Mouse (Mus musculus): ENCODE data around the gene Suclg2.

The Suclg2 gene

DNA sequence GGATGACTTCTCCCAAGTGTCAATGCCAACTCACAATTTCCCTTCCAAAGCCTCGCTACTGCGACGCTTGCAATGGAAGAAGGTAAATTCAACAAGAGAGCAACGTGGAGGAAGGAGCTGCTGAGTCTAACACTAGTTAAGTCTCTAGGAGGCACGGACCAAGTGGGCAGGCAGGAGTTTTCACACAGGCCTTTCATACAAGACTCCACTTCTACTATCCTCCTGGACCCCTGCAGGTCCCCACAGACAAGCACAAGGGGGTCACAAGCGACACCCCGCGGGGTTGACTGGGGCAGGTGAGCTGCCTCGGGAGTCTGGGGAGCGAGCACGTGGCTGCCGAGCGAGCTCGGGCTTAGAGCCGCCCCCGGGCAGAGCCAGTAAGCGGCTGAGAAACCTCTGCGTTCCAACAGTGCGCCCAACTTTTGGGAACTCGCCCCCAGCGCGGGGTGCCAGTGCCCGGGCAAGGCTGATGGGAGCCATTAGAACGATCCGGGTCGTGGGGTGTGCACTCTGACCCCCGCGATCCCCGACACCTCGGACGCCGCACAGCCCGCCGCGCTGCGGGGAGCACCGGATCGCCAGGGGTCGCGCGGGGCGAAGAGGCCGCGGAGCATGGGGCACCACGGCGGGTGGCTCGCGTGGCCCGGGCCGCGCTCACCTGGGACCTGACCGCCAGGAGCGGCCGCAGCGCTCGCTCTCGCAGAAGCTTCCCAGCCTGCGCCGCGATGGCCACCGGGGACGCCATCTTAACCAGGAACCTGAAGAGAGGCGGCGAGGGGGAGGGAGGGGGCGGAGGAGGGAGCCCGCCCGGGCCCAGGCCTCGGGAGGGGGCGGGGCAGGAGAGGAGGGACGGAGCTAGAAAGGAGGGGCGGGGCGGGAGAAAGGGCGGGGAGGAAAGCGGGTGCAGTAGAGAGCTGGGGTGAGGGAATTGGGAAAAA, at the start of gene Suclg2:
Gene Suclg2, minus strand, starts transcription at position 770 of the 938 bp plus-strand sequence.
- DNase-seq = peak; percentile 95

DNA sequence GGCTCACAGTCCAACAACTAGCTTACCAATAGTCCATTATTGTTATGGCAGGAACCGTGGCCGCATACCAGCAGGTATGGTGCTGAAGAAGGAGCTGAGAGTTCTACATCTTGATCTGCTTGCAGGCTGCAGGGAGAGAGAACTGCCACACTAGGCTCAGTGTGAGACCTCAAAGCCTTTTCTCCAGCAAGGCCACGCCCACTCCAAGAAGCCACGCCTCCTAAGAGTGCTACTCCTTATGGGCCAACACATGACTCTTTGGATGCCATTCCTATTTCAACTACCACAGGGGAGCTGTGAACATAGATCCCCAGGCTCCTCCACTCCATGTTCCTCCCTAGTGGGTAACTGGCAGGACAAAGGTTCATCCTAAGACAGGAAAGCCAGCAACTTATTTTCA, 48.0 kb upstream of the Suclg2 start:
- DNase-seq = no peak

DNA sequence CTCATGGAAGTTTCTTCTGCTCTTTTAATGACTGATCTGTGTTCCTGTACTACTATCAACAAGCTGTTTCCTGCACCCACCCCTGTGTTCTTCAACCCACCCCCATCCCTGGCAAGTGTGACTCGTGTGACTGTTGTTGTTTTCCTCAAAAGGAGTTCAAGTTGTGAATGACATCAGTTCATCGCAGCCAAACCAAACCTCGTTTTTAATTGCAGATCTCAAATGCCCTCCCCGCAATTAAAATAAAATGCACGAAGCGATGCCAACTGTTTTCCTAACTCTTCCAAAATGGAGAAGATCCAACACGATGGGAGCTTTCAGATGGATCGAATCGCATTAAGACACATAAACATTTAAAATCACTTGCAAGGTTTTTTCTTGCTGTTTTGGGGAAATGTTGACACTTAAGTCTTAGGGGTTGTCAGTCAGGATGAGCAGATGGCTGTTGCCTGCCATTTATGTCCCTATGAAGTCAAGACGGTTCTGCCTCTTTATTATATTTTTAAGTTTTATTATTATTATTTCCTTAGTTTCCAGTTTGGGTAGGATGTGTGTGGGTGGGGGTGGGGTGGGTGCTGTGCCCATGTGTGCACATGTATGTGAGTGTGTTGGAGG, 41.1 kb upstream of the Suclg2 start:
- no peak for DNase-seq

DNA sequence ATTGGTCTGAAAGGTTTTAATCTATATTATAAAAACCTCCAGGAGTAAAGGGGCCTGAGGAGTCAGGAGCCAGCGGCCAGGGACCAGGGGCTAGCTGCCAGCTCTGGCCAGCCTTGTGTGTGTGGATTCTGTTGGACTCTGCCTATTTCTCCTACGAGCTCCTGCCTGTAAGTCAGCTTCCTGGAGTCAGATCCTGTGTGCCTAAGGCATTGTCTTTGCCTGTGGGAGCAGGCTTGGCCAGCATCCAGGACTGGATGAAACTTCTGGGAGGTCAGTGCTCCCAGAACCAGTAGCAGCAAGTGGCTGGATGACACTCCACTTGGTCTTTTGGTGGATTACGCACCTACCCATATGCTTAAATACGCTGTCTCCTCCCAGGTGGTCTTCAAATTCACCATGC, 23.8 kb upstream of the Suclg2 start:
- DNase-seq = no peak

DNA sequence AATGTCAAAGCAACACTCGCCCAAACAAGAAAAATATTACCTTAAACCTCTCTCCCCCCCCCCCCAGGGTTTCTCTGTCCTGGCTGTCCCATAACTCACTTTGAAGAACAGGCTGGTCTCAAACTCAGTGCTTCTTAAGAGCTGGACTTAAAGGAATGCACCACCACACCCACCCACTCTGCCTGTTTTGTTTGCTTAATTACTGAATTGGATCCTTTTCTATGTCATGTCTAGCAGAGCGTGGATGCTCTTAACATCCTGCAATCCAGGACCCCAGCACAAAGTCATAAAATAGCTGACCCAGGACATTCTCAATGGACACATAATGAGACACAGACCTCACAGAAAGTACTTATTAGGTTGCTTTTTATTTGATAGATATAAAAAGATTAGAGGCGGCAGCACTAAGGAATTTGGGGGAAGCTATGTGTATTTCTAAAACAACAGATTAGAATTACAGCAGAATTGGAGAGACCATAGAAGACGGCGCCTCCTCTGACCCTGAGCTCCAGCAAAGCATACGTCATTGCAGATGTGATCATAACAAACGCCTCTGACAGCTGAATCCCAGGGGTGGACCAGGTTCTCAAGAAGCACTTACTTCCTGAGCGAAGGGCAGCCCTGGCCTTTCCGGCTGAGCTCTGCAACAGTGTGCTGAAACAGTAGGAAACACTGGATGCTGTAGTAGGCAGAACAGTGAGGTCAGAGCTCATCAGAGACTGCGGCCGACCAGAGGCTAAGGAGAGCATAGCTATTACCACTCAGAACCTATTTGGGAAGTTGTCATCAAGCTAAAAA, 13.2 kb upstream of the Suclg2 start:
- DNase-seq = peak; percentile 46

DNA sequence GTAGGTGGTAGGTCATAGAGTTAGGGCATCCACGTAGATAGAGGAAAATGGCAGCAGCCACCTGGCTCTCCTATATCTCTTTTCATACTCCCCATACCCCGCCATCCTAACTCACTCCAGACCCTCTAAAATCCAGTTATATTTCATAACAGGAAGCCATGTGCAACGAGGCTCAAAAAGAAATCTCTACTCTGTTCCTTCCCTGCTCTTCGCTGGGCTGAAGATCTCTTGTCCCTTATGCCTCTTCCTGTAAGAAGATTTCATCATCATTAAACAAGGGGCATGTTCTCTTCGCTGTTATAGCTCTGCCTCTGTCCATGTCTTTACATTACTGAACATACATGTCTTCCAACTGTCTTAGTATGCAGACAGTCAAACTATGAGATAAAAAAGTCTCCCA, 10.8 kb upstream of the Suclg2 start:
- DNase-seq = no peak

DNA sequence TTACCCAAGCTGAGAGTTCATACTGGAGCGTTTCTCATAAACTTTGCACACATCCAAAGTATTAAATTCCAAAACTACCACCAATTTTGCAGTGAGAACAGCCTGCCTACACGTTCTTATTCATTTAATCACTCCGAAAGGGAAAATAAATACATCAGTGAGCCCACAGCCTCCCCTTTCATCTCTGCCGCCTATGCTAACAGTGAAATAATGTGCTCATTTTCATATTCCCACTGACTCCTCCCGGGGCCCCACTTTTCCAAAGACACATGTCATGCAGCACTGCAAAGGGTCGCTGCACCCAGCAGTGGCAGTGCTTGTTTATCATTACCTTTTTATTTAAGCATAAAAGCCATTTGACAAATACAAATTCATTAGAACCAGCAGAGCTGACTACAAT, 6.7 kb upstream of the Suclg2 start:
- no peak for DNase-seq

DNA sequence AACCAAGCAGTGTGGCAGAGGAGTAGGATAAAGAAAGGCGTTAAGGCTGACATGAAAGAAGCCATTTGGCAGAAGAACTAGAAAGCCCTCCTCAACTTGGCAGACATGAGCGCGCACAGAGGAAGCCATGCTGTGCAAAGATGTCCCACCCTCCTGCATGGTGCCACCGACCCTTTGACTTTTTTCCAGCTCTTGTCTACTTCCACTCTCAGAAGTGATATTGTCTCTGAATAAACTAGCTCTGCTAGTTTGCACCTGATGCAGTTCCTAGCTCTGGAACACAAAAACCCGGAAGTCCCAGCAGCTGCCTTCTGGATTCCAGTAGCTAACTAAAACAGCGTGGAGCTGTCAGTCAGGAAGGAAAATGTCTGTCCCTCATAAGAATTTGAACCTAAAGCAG, 4.8 kb upstream of the Suclg2 start:
- no peak for DNase-seq

DNA sequence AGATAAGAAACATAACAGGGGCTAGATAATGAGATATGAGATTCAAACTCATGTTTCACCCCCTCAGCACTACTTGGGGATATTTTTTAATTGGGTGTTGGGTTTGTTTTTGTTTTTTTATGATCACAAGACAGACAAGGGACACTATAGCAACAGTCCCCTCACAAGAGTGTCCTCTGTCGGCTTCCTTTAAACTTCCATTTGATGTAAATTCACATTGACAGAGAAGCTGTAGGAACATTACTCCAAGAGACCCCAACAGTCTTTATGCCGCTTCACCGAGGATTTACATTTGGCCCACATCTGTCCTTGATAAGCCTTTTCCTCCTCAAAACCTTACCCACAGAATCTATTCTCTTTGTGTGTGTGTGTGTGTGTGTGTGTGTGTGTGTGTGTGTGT, 1.2 kb upstream of the Suclg2 start:
- DNase-seq = no peak

DNA sequence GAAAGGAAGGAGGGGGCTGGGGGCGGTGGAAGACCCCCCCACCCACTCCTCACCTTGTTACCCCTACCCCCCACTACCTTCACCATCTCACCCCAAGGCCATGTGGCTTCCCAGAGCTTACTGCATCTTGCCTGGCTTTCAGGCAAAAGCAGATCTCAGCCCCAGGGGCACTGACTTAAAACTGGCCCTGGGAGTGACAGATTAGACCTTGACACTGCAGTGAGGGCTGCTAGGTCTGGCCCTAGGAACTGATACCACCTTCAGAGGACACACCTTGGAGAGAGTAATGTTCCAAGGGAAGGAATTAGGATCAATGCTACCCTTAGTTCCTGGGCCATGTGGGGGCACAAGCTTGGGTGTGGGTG, 351 bp upstream of the Suclg2 start:
- no peak for DNase-seq

DNA sequence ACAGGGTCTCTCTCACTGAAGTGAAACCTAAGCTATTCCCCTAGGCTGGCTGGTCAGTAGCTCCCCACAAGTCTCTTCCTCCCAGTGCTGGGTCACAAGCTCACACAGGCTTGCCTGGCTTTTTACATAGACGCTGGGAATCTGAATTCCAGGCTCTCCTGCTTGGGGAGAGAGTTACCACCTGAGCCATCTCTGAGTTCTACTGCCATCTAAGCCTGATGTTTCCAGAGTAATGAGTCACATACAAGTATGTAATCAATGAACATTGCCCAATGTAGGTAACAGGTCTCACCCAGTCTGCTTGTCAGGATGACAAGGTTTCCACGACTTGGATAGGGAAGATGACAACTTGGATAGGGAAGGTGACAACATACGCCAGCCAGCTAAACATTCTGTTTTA, 1.5 kb downstream of the Suclg2 start:
- no peak for DNase-seq

DNA sequence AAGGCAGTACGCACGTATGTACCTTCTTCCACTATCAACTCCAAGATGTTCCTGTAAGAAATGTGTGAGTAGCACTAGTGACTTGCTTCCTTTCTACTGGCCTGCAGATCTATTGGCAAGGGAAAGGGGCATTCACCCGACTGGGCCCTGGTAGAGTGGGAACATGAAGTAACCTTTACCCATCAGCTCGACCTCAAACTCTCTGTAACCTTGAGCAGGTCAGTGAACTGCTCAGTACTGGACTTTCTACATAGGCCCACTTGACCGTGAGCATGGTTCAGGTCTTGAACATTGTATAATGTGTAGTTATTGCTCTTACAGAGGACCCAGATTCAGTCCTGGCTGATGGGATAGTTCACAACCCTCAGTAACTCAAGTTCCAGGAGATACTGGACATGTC, 2.1 kb downstream of the Suclg2 start:
- no peak for DNase-seq

DNA sequence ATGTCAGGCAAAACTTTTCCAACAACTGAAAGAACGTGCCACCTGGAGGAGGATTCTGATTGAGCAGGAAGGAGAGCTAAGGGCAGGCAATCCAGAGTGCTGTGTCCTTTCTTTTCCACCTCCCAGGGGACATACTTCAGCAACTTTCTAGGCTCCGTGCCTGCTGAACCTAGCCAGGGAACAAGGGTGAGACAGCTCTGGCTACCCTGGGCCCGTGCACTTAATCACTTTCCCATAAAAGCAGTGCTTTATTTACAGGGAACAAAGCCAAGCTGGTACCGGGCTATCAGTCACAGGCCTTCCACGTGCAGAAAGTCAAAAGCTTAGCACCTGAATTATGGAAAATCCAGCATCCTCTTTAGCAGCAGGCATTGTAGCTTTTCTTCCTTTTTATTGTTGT, 5.4 kb downstream of the Suclg2 start:
- no peak for DNase-seq

DNA sequence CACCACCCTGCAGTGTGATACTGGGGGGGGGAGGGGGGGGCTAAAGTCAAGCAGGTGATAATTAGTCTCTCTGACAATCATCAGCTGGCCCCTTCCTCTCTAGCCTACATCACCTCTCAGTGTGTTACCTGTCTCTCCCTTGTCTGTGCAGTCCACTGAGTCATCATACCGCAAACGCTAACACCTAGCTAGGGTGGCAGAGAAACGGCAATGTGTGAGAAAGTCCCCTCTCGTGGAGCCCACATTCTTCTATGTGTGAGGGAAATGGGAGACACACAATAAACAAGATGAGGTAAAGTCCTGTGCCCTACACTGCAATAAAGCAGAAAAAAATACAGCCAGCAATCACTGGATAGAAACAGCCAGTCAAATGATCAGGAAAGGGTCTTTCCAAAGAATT, 6.5 kb downstream of the Suclg2 start:
- no peak for DNase-seq

DNA sequence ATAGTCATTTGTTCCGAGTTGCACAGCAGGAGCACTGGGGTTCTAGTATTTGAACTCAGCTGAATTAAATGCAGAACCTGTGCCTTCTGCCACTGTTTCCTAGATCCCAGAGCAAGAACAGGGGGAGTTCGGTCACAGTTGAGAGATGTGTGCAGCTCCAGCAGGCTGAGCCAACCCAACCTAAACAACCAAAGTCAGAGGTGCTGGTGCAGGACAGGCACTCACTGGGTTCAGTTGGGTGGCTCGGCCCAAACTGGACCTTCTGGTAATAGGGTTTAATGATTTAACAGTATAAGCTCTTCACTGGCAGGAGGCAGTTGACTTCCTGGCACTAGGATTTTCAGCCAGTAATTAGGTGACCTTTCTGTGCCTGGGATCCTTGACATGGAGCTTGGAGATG, 6.9 kb downstream of the Suclg2 start:
- no peak for DNase-seq

DNA sequence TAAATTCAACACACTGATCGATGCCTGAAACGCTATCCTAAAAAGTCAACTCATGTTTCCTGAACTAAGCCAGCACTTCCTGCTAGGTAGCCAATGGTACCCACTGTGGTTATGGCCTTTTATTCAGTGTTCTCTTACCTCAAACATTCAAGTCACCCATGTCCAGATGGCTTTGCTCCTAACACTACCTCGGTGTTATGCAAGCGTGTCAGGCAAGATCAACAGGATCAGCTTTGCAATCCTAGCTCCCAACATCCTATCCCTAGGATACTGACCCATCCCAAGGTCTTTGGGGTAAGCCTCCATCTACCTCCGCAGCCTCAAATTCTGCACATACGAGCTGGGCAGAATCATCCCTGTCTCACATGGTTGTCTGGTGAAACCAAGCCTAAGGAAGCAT, 7.7 kb downstream of the Suclg2 start:
- no peak for DNase-seq

DNA sequence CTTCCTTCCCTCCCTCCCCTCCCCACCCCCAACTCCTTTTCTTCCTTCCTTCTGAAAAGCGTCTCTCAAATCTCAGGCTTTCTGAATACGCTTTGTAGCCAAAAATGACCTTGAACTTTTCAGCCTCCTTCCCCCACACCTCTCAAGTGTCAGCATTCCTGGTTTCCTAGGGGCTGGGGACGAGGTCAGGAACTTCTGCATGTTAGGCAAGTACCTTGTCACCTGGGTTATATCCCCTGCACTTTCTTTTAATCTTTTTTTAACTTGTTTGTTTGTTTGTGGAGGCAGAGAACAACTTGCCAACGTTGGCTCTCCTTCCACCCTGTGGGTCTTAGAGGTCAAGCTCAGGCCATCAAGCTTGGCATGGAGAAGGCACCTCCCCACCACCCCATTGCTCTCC, 9.1 kb downstream of the Suclg2 start:
- DNase-seq = no peak

DNA sequence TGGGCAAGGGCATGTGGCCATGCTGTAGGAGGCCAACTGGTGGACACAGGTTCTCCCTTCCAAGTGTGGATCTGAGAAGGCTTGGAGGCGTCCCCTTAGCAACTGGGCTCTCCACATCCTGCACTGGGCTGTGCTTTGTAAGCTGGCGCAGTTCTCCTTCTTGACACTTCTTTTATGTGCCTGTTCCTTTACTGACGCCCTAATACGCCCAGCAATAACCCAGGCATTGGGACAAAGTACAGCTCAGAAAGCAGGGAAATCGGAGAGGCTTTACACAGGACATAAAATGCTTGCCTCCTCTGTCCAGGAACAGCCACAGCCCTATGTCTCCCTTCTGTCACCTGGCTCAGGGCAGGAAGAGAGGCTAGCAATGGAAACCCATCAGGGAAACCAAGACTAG, 9.5 kb downstream of the Suclg2 start:
- DNase-seq = no peak

DNA sequence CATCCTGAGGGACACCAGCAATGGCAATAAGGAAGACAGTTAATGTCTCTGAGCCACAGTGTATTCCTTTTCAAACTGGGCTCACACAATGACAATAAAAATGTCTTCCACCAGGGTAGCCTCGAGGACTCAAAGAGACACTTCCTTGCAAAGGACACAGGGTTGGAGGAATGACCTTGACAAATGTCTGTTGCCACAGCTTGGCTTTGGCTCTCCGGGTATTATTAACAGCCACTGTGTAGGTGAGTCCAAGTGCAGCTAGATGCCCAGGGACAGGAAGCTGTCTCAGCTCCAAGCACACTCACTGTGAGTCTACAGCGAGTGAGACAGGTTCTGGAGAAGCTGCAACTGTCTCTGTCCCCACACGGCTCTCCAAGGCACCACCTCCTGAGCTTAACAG, 14.0 kb downstream of the Suclg2 start:
- no peak for DNase-seq

DNA sequence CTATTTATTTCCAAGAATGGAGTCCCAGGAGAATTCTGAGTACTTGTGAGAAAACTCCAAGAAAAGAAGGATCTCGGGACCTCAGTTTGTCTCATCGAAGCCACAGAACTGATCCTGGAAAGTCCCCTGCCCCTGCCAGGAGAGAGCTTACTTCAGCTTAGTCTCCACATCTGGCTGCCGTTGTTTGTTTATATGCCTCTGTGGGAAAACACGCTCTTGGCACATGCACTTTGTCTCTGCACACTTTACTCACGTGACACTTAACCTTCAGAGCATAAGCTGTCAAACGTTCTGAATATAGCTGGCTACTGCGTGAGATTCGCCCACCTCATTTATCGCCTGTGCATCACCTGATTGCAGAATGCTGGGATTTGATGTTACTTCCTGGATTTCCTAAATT, 16.4 kb downstream of the Suclg2 start:
- no peak for DNase-seq

DNA sequence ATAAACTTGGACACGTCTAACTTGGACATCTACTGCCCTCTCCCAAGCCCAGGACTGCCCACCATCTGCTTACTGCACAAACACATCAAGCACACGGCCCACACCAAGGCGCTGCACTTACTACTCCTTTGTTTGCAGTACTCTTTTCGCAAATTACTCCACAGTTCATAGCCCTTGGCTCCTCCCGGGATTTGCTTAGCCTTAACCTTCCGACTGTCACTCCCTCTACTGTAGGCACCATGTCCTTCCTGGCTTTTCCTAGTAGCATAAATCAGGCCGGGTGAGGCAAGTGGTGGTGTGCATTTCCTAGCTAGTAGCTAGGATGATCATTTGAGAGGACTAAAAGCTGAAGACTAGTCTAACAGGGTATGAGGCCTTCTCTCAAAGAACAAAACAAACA, 16.8 kb downstream of the Suclg2 start:
- no peak for DNase-seq

DNA sequence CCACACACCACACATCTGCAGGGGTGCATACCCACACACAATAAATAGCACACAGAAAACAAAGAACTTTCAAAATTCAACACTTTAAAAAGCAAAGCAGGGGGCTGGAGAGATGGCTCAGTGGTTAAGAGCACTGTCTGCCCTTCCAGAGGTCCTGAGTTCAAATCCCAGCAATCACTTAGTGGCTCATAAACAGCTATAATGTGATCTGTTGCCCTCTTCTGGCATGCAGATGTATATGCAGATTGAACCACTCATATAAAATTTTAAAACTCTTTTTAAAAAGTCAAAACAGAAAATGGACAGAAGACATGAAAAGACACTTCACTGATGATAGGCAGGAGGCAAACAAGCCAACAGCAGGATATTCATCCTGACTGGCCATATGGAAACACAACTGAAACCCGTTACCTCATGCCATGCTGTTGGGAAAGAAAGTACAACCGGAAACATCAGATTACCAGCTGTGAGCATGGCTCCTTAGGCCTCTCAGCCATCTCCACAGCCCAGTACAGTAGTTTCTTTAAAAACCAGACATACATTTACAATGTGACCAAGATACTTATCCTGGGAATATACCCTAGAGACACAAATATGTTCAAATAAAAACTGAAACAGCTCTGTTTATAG, 17.5 kb downstream of the Suclg2 start:
- DNase-seq = no peak

DNA sequence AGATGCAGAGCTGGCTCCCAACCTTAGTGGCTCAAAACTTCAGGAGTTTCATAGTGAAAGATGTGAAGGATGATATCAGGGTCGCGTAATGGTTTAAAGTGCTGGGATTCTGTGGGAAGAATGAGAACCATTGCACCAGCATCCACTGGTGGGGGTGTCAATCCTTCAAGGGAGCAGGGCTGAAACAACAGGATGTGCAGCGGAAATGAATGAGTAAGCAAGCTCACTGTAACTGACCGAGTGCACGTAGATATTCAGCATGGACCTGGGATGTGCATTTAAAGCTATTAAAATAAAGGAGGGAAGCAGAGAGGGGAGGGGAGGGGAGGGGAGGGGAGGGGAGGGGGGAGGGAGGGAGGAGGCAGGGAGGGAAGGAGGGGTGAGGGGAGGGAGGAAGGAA, 18.4 kb downstream of the Suclg2 start:
- no peak for DNase-seq

Data from embryo, embryonic 11 days (tissue).